Mouse (Mus musculus): Measurements from ENCODE around the gene Oscp1. TPM values are rescaled to one million over a fixed set of nuclear protein-coding genes. Genes with fewer than 3 reads are reported as not detected.

Gene Oscp1
- polyA plus RNA-seq, 3 experiments from 2014 or later = 0.24 to 0.66 (median 0.26) TPM

GRCm38 (mm10) chr4:126111153-126111549 is 52.8 kb downstream of the Oscp1 start:
- ATAC-seq = peak; percentile 36

GRCm38 (mm10) chr4:126113243-126113642 is 54.9 kb downstream of the Oscp1 start:
- ATAC-seq = no peak

- peak; percentile 16 for ATAC-seq
These were observed 55.6 kb downstream of the Oscp1 start for GRCm38 (mm10) chr4:126113943-126114342.

DNA sequence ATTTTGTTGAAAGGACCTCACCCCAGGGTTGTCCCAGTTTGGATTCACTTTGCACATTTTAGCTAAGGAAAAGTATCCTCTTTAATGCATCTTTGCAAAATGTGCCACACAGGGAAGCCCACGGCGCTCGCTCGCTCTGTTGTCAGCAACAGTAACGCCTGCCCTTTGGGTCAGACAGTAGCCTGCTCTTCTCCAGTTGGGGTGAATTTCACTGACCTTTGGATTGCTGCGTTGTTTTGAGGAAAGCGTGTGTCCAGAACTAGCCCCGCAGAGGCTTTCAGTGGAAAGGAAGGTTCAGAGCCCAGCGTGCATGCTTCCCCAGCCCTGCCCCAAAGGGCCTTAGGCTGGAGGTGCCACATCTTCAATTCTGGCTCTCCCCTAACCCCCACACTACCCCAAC is 57.0 kb downstream of the Oscp1 start:
- no peak for ATAC-seq

- no peak for ATAC-seq
These were observed 57.6 kb downstream of the Oscp1 start for GRCm38 (mm10) chr4:126115871-126116521.

GRCm38 (mm10) chr4:126117116-126117515 is 58.8 kb downstream of the Oscp1 start:
- no peak for ATAC-seq

- ATAC-seq = no peak
These were observed 60.3 kb downstream of the Oscp1 start for GRCm38 (mm10) chr4:126118651-126119050.

- no peak for ATAC-seq
These were observed 60.7 kb downstream of the Oscp1 start for GRCm38 (mm10) chr4:126119051-126119450.

- no peak for ATAC-seq
These were observed 61.7 kb downstream of the Oscp1 start for GRCm38 (mm10) chr4:126120052-126120451.

- ATAC-seq = no peak
These were observed 62.1 kb downstream of the Oscp1 start for GRCm38 (mm10) chr4:126120506-126120905.

- ATAC-seq = no peak
These were observed 65.1 kb downstream of the Oscp1 start for GRCm38 (mm10) chr4:126123309-126124040.

GRCm38 (mm10) chr4:126130502-126130901 is 72.1 kb downstream of the Oscp1 start:
- ATAC-seq = no peak

DNA sequence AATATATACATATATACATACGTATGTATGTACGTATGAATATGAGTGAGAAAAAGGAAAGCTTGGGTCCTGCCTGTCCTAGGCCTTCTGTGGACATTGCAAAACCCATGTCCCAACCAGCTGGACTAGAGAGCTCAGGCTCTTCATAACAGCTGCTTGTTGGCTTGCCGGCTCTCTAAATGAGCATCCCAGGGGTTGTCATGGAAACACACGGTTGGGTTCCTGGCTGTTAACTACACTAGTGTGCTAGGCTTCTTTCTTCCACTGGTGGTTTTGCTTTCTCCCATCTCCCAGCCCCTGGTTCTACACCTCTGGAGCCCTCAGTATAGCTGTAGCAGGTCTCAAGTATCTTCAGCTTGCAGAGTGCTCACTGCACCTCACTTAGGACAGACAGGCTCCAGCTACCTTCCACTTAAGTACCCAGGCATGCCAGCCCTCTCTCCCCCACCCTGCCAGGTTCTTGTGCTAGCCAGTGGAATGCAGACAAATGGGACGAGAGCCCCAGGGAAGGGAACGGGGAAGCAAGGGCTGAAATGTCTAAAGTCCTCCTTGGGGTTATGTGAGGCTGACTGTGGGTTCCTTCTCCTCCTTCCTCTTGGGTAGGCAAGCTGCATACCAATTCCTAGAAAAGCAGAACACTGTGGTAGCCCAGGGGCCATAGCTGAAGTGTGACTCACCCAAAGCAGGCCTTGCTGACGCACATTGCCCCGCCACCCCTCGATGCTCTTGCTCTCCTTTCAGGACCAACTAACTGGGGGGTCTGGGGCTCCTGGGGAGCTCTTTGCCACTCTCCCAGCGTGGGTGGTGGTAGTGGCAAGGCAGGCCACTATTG is 73.1 kb downstream of the Oscp1 start:
- no peak for ATAC-seq

- no peak for ATAC-seq
These were observed 74.4 kb downstream of the Oscp1 start for GRCm38 (mm10) chr4:126132636-126133264.

GRCm38 (mm10) chr4:126134236-126134635 is 75.9 kb downstream of the Oscp1 start:
- no peak for ATAC-seq

- ATAC-seq = no peak
These were observed 76.3 kb downstream of the Oscp1 start for GRCm38 (mm10) chr4:126134639-126135038.

- ATAC-seq = no peak
These were observed 79.4 kb downstream of the Oscp1 start for GRCm38 (mm10) chr4:126137773-126138172.

- no peak for ATAC-seq
These were observed 82.7 kb downstream of the Oscp1 start for GRCm38 (mm10) chr4:126141021-126141420.
